ENCODE assay signal across 25 mouse cellular contexts in genomic region chr11:120772749-120773148, GRCm38 (mm10). TPM values are rescaled to one million over a fixed set of nuclear protein-coding genes. Genes with fewer than 3 reads are reported as not detected.
"Had no signal": no experiment of that assay in that cellular context is flagged by ENCODE, and none has a peak within 500 bp of the region (broad histone marks: within the 10 kb centered on the region; RNA-seq: fewer than 3 reads in every experiment).

No protein-coding gene starts in this region.

- H3K4me2 ChIP-seq: heart, embryonic 11.5 days; heart, embryonic 13.5 days; heart, embryonic 15.5 days; hindbrain, embryonic 12.5 days; hindbrain, embryonic 15.5 days; kidney, embryonic 15.5 days; limb, embryonic 12.5 days had no signal

- H3K9ac ChIP-seq: forebrain, postnatal 0 days; heart, embryonic 13.5 days; heart, embryonic 15.5 days; hindbrain, embryonic 12.5 days; hindbrain, embryonic 15.5 days; kidney, embryonic 15.5 days; limb, embryonic 12.5 days had no signal

- H3K4me3 ChIP-seq: heart, adult 2 months; heart, embryonic 13.5 days; heart, embryonic 15.5 days; hindbrain, embryonic 12.5 days; hindbrain, embryonic 15.5 days; kidney, embryonic 15.5 days; limb, embryonic 10.5 days; limb, embryonic 12.5 days had no signal

- H3K36me3 ChIP-seq: heart, embryonic 13.5 days; heart, embryonic 15.5 days; hindbrain, embryonic 12.5 days; hindbrain, embryonic 15.5 days; kidney, embryonic 15.5 days; limb, embryonic 10.5 days; limb, embryonic 12.5 days had no signal

- H3K4me1 ChIP-seq: heart, embryonic 13.5 days had no signal

- DNase-seq: forebrain, postnatal 0 days; gastrocnemius, postnatal 14 days; gastrocnemius, postnatal 36 days; heart, adult 2 months; heart, postnatal 14 days; heart, postnatal 36 days; kidney, adult 11 months; kidney, adult 2 months; kidney, adult 9 months; kidney, postnatal 14 days; kidney, postnatal 36 days; layer of hippocampus, adult 9-11 months; layer of hippocampus, postnatal 36 days had no signal

- ATAC-seq: forebrain, postnatal 0 days; hindbrain, postnatal 0 days; intestine, embryonic 16.5 days had no signal

- H3K27ac ChIP-seq: heart, adult 2 months; heart, embryonic 13.5 days; heart, embryonic 15.5 days; hindbrain, embryonic 12.5 days; hindbrain, embryonic 15.5 days; hindbrain, postnatal 0 days; kidney, embryonic 15.5 days; kidney, postnatal 0 days; limb, embryonic 10.5 days; limb, embryonic 12.5 days had no signal

- H3K27me3 ChIP-seq: hindbrain, embryonic 12.5 days; hindbrain, embryonic 15.5 days; kidney, embryonic 15.5 days; limb, embryonic 12.5 days had no signal

- H3K9me3 ChIP-seq: heart, embryonic 13.5 days; heart, embryonic 15.5 days; hindbrain, embryonic 12.5 days; hindbrain, embryonic 15.5 days; kidney, embryonic 15.5 days; limb, embryonic 10.5 days; limb, embryonic 12.5 days had no signal

RNA-seq across cellular contexts. Expression of gene Cbr2, which starts 40.8 kb away (rescaled TPM):
- total RNA-seq: hematopoietic stem cell, adult 5-6 weeks had no signal
